Mouse (Mus musculus) C2C12 (cell line): ENCODE measurements around the gene Jmjd7.

Source experiments
- CEBPB ChIP-seq: IDR thresholded peaks from one replicate; pipeline ENCODE4 v1.6.1; 2011; ENCODE audit warnings: low read depth, mild to moderate bottlenecking, control low read depth, moderate library complexity
- CTCF ChIP-seq: IDR thresholded peaks from one replicate; pipeline ENCODE4 v1.5.1; 2011; ENCODE audit not compliant: control insufficient read depth, insufficient read depth, insufficient read length
- MAX ChIP-seq: IDR thresholded peaks from one replicate; pipeline ENCODE4 v1.6.1; 2011; ENCODE audit warnings: mild to moderate bottlenecking, control low read depth
- MYOD1 ChIP-seq: IDR thresholded peaks from one replicate; pipeline ENCODE4 v1.6.1; 2011; ENCODE audit warnings: low read depth; ENCODE audit not compliant: control insufficient read depth, insufficient read length
- MYOG ChIP-seq: IDR thresholded peaks from one replicate; pipeline ENCODE4 v1.6.1; 2011; ENCODE audit not compliant: control insufficient read depth, insufficient read length; ENCODE audit errors: extremely low read depth
- USF1 ChIP-seq: IDR thresholded peaks from one replicate; pipeline ENCODE4 v1.6.1; 2011; ENCODE audit warnings: low read depth, mild to moderate bottlenecking, control low read depth, moderate library complexity

GRCm38 (mm10) chr2:120007680-120008210 is 19.5 kb upstream of the Jmjd7 start:
- TF ChIP-seq MYOD1, result no peak
- no peak for TF ChIP-seq CTCF
- no peak for TF ChIP-seq CEBPB
- no peak for TF ChIP-seq MYOG
- TF ChIP-seq MAX, result no peak
- TF ChIP-seq USF1, result no peak
